Mouse (Mus musculus) G1E (cell line): ENCODE results near the gene Ccdc88b. TPM values are rescaled to one million over a fixed set of nuclear protein-coding genes. Genes with fewer than 3 reads are reported as not detected.
A peak's percentile ranks its signal among the peaks of the same experiment; 100 is the strongest.

Source experiments
- ATAC-seq: 2 replicates; pipeline ENCODE4 v1.8.0; 2016; ENCODE audit warnings: mild to moderate bottlenecking; ENCODE audit not compliant: insufficient number of reproducible peaks, poor library complexity, low FRiP score, severe bottlenecking; ENCODE audit errors: extremely low read depth
- DNase-seq: peaks from one replicate; pipeline ENCODE4 v3.0.0; 2012; ENCODE audit warnings: low spot score
- H3K27me3 ChIP-seq: 2 replicates; pipeline ENCODE4 v1.6.1; 2012; ENCODE audit warnings: mild to moderate bottlenecking, low read length, inconsistent platforms; ENCODE audit not compliant: insufficient read depth
- H3K36me3 ChIP-seq: replicated peaks from 2 replicates; pipeline ENCODE3; 2012; ENCODE audit warnings: mild to moderate bottlenecking, inconsistent platforms
- H3K4me1 ChIP-seq: 2 replicates; pipeline ENCODE4 v1.6.1; 2012; ENCODE audit warnings: low read depth, low read length, inconsistent platforms, mixed read lengths; ENCODE audit not compliant: insufficient read depth
- H3K4me3 ChIP-seq: 2 replicates; pipeline ENCODE4 v1.5.1; 2012; ENCODE audit warnings: low read depth, mild to moderate bottlenecking, inconsistent platforms, low read length, moderate library complexity, mixed read lengths
- H3K9me3 ChIP-seq: replicated peaks from 2 replicates; pipeline ENCODE4 v1.6.1; 2012; ENCODE audit warnings: inconsistent platforms
- CTCF ChIP-seq: IDR thresholded peaks from 2 replicates; pipeline ENCODE4 v1.5.1; 2012; ENCODE audit warnings: low read depth, low read length, inconsistent platforms, mixed read lengths
- GATA1 ChIP-seq: IDR thresholded peaks from 2 replicates; pipeline ENCODE4 v1.6.1; 2012; ENCODE audit warnings: borderline replicate concordance, low read length, inconsistent platforms, mixed read lengths
- GATA2 ChIP-seq: IDR thresholded peaks from 2 replicates; pipeline ENCODE4 v1.6.1; 2012; ENCODE audit warnings: low read depth, low read length, inconsistent platforms, borderline replicate concordance
- POLR2AphosphoS5 ChIP-seq: IDR thresholded peaks from 2 replicates; pipeline ENCODE4 v1.6.1; 2012; ENCODE audit warnings: low read depth, low read length, inconsistent platforms; ENCODE audit not compliant: insufficient replicate concordance
- TAL1 ChIP-seq: conservative IDR thresholded peaks from 2 replicates; pipeline ENCODE4 v1.6.1; 2012; ENCODE audit warnings: low read depth, low read length, inconsistent platforms, mixed read lengths
- polyA plus RNA-seq: library from polyadenylated mRNA; stranded (reverse); fragments of >175 nt; gene quantifications from 2 replicates; pipeline ENCODE4 v1.2.3, GENCODE M21; 2012
- total RNA-seq, 2 experiments: library from RNA; stranded (forward) in 1 of 2; stranded (reverse) in 1 of 2; fragments of 200-1000 nt in 1 of 2; fragments of >200 nt in 1 of 2; fragmentation: Nextera tagmentation in 1 of 2; gene quantifications; 2 replicates each; pipeline ENCODE4 v1.2.3; 2014 to 2017

The Ccdc88b gene
- total and polyA plus RNA-seq, 3 experiments: 14.6 to 102 (median 54.3) TPM

- Histone ChIP-seq H3K27me3 (no peaks in the 10 kb centered on the region), H3K4me1 (peaks cover 81% of the 10 kb centered on the region), H3K36me3 (peaks cover 70% of the 10 kb centered on the region), H3K9me3 (no peaks in the 10 kb centered on the region), H3K4me3 (peak overlapping the region; percentile 72)
- DNase-seq (peak; percentile 54), ATAC-seq (no peak)
- TF ChIP-seq POLR2AphosphoS5: no peak
Measured at GRCm38 (mm10) chr19:6857391-6858005, 513 bp downstream of the Ccdc88b start.

- Histone ChIP-seq H3K4me1 (peaks cover 85% of the 10 kb centered on the region), H3K27me3 (no peaks in the 10 kb centered on the region), H3K4me3 (peak overlapping the region; percentile 72), H3K9me3 (no peaks in the 10 kb centered on the region), H3K36me3 (peaks cover 73% of the 10 kb centered on the region)
- DNase-seq (no peak), ATAC-seq (no peak)
- no peak for TF ChIP-seq TAL1
- no peak for TF ChIP-seq GATA2
- TF ChIP-seq GATA1: no peak
- TF ChIP-seq POLR2AphosphoS5: no peak
Measured at GRCm38 (mm10) chr19:6857003-6857360, 1.0 kb downstream of the Ccdc88b start.

- TF ChIP-seq POLR2AphosphoS5 (no peak), GATA1 (no peak), TAL1 (no peak), CTCF (no peak)
- H3K4me3 ChIP-seq: peak overlapping the region; percentile 72
- peaks cover 91% of the 10 kb centered on the region for H3K4me1 ChIP-seq
- no peaks in the 10 kb centered on the region for H3K9me3 ChIP-seq
- ATAC-seq: no peak
- peak; percentile 67 for DNase-seq
- H3K36me3 ChIP-seq: peaks cover 73% of the 10 kb centered on the region
- H3K27me3 ChIP-seq: no peaks in the 10 kb centered on the region
Measured at GRCm38 (mm10) chr19:6856281-6857002, 1.6 kb downstream of the Ccdc88b start.

- H3K36me3 ChIP-seq: peaks cover 74% of the 10 kb centered on the region
- peak; percentile 36 for DNase-seq
- TF ChIP-seq POLR2AphosphoS5 (no peak), TAL1 (no peak), CTCF (no peak), GATA2 (no peak), GATA1 (no peak)
- H3K4me1 ChIP-seq: peaks cover 91% of the 10 kb centered on the region
- H3K27me3 ChIP-seq: no peaks in the 10 kb centered on the region
- H3K4me3 ChIP-seq: peak overlapping the region; percentile 66; the same call in 1 of the 2 replicates
- ATAC-seq: no peak
- no peaks in the 10 kb centered on the region for H3K9me3 ChIP-seq
Measured at GRCm38 (mm10) chr19:6855225-6856031, 2.6 kb downstream of the Ccdc88b start.

DNA sequence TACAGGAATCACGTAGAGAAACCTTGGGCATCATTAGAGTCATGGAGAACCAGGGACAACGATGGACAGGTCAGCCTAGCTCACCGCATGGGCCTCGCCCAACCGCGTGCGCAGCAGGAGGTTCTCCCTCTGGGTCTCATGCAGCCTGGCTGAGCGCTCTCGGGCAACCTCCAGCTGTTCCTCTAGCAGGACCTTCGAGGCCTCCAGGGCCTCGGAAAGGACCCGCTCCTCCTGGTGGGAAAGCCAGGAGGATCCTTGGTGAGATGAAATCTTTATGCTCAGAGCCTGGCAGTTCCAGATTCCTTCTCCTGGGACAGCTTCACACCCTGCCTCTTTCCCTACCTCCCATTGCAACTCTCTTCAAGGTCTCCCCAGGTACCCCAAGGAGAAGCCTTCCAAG lies 3.4 kb downstream of the Ccdc88b start:
- H3K36me3 ChIP-seq: peaks cover 79% of the 10 kb centered on the region
- H3K9me3 ChIP-seq: no peaks in the 10 kb centered on the region
- ATAC-seq (no peak), DNase-seq (no peak)
- H3K27me3 ChIP-seq: no peaks in the 10 kb centered on the region
- no peak overlapping the region for H3K4me3 ChIP-seq
- no peak for TF ChIP-seq CTCF
- H3K4me1 ChIP-seq: peaks cover 92% of the 10 kb centered on the region

- no peaks in the 10 kb centered on the region for H3K27me3 ChIP-seq
- H3K9me3 ChIP-seq: no peaks in the 10 kb centered on the region
- H3K4me1 ChIP-seq: peaks cover 92% of the 10 kb centered on the region
- H3K4me3 ChIP-seq: no peak overlapping the region
- no peak for ATAC-seq
- H3K36me3 ChIP-seq: peaks cover 82% of the 10 kb centered on the region
- DNase-seq: no peak
- TF ChIP-seq POLR2AphosphoS5 (no peak), GATA2 (no peak), TAL1 (no peak)
Measured at GRCm38 (mm10) chr19:6853903-6854302, 4.1 kb downstream of the Ccdc88b start.
